Mouse (Mus musculus): ENCODE data around the gene Soat2.

GRCm38 (mm10) chr15:102204674-102205505, 54.6 kb downstream of the Soat2 start, which contains the start of gene Csad:
- TF ChIP-seq POLR2A (IDR thresholded peaks at IDR 0.05; ENCODE audit: extremely low read depth, insufficient read depth, low read length) (no peak), CTCF (IDR thresholded peaks at IDR 0.05; ENCODE audit: extremely low read depth, insufficient read depth, low read length) (no peak)
